Mouse (Mus musculus) Patski (cell line): ENCODE results near the gene Epb41. TPM values are rescaled to one million over a fixed set of nuclear protein-coding genes. Genes with fewer than 3 reads are reported as not detected.

Experiments
- ATAC-seq: fragments of 100-300 bp; one replicate; pipeline ENCODE4 v1.8.0; 2021
- CTCF ChIA-PET: fragments of 350-600 bp; sonication (Branson Sonifier 250); formaldehyde crosslinking; loops from one replicate; lab custom pipeline; 2022; ENCODE audit warnings: inconsistent platforms; lab: Charles Lee
- POLR2A ChIA-PET: fragments of 350-600 bp; sonication (Branson Sonifier 250); formaldehyde crosslinking; loops from one replicate; lab custom pipeline; 2022; ENCODE audit warnings: antibody characterized with exemption, inconsistent platforms; lab: Charles Lee
- DNase-seq: peaks from one replicate; pipeline ENCODE4 v3.0.0-alpha.2; 2011; ENCODE audit warnings: low read depth, low spot score
- H3K27me3 ChIP-seq: fragments of 371-371 bp; one replicate; pipeline ENCODE4 v1.5.1; 2021
- CTCF ChIP-seq: fragments of 100-300 bp; IDR thresholded peaks from one replicate; pipeline ENCODE4 v1.5.1; 2021
- in situ Hi-C: fragments of 300-500 bp; cut with MboI; formaldehyde crosslinking; loops from 3 replicates; pipeline ENCODE4 v1.11.1; 2018; ENCODE audit warnings: low pct_unique_long_range_greater_than_20kb, mixed read lengths
- polyA plus RNA-seq: library from polyadenylated mRNA; unstranded; gene quantifications from one replicate; pipeline ENCODE4 v1.2.3, GENCODE M21; 2021

The Epb41 gene
- polyA plus RNA-seq: 53.5 TPM

- ATAC-seq (peak; percentile 93), DNase-seq (peak; percentile 83)
- H3K27me3 ChIP-seq: no peaks in the 10 kb centered on the region
- ChIA-PET POLR2A (interaction anchor here (0.8 to 1.5 kb wide), 5 partner anchors 12 to 95 kb away, joined by 3 to 5 read pairs (median 3); no protein-coding TSS in a partner anchor), CTCF (interaction anchor here (1.1 to 1.2 kb wide), 2 partner anchors 30 to 81 kb away, joined by 3 read pairs; no protein-coding TSS in a partner anchor)
- in situ Hi-C loops: loop anchor here (5.0 to 25.0 kb wide), 3 partner anchors 38 to 1912 kb away; no protein-coding TSS in a partner anchor
- TF ChIP-seq CTCF: no peak
These were observed at the start of gene Epb41 for GRCm38 (mm10) chr4:132074933-132075769. TSS of gene Epb41 (minus strand) at chr4:132075321.

GRCm38 (mm10) chr4:132123166-132123565, 48.0 kb upstream of the Epb41 start:
- DNase-seq: no peak
- TF ChIP-seq CTCF: no peak
- CTCF ChIA-PET: no interaction called here

GRCm38 (mm10) chr4:132121674-132122073, 46.6 kb upstream of the Epb41 start:
- in situ Hi-C loops: no loop called here
- no peaks in the 10 kb centered on the region for H3K27me3 ChIP-seq
- TF ChIP-seq CTCF: no peak
- ATAC-seq: no peak
- CTCF ChIA-PET: no interaction called here
- no peak for DNase-seq
- POLR2A ChIA-PET: no interaction called here

More at GRCm38 (mm10) chr4:132123166-132123565, 48.0 kb upstream of the Epb41 start:
- in situ Hi-C loops: no loop called here
- ATAC-seq: no peak
- POLR2A ChIA-PET: no interaction called here
- no peaks in the 10 kb centered on the region for H3K27me3 ChIP-seq

- POLR2A ChIA-PET: interaction anchor here (0.6 kb wide), 1 partner anchor 205 kb away, joined by 9 read pairs; no protein-coding TSS in a partner anchor
- DNase-seq (no peak), ATAC-seq (no peak)
- H3K27me3 ChIP-seq: no peaks in the 10 kb centered on the region
- CTCF ChIA-PET: interaction anchor here (0.7 kb wide), 1 partner anchor 21 kb away, joined by 3 read pairs; no protein-coding TSS in a partner anchor
- in situ Hi-C loops: no loop called here
- TF ChIP-seq CTCF: no peak
These were observed 44.4 kb upstream of the Epb41 start for GRCm38 (mm10) chr4:132119566-132119965.

- no peak for TF ChIP-seq CTCF
- H3K27me3 ChIP-seq: no peaks in the 10 kb centered on the region
- peak; percentile 83 for DNase-seq
- in situ Hi-C loops: no loop called here
- ChIA-PET CTCF (no interaction called here), POLR2A (no interaction called here)
- peak; percentile 54 for ATAC-seq
These were observed 41.2 kb upstream of the Epb41 start for GRCm38 (mm10) chr4:132116315-132116714.

- TF ChIP-seq CTCF: no peak
- in situ Hi-C loops: no loop called here
- POLR2A ChIA-PET: no interaction called here
- H3K27me3 ChIP-seq: no peaks in the 10 kb centered on the region
- DNase-seq (no peak), ATAC-seq (no peak)
- CTCF ChIA-PET: no interaction called here
These were observed 38.4 kb upstream of the Epb41 start for GRCm38 (mm10) chr4:132113411-132114095.

- ChIA-PET POLR2A (no interaction called here), CTCF (no interaction called here)
- in situ Hi-C loops: no loop called here
These were observed 36.1 kb upstream of the Epb41 start for GRCm38 (mm10) chr4:132111227-132111626.

GRCm38 (mm10) chr4:132108221-132108620, 33.1 kb upstream of the Epb41 start:
- ChIA-PET POLR2A (no interaction called here), CTCF (interaction anchor here (0.8 kb wide), 1 partner anchor 63 kb away, joined by 3 read pairs; no protein-coding TSS in a partner anchor)
- ATAC-seq (no peak), DNase-seq (no peak)
- no peaks in the 10 kb centered on the region for H3K27me3 ChIP-seq
- TF ChIP-seq CTCF: no peak
- in situ Hi-C loops: no loop called here

More at GRCm38 (mm10) chr4:132111227-132111626, 36.1 kb upstream of the Epb41 start:
- no peaks in the 10 kb centered on the region for H3K27me3 ChIP-seq
- ATAC-seq (no peak), DNase-seq (no peak)
- TF ChIP-seq CTCF: no peak

- no peaks in the 10 kb centered on the region for H3K27me3 ChIP-seq
- in situ Hi-C loops: no loop called here
- TF ChIP-seq CTCF: no peak
- ATAC-seq: no peak
- DNase-seq: no peak
- ChIA-PET POLR2A (no interaction called here), CTCF (no interaction called here)
These were observed 26.0 kb upstream of the Epb41 start for GRCm38 (mm10) chr4:132101152-132101551.

- POLR2A ChIA-PET: no interaction called here
- DNase-seq (no peak), ATAC-seq (no peak)
- CTCF ChIA-PET: no interaction called here
- in situ Hi-C loops: loop anchor here (25.0 kb wide), 1 partner anchor 1888 kb away; no protein-coding TSS in a partner anchor
- no peak for TF ChIP-seq CTCF
- no peaks in the 10 kb centered on the region for H3K27me3 ChIP-seq
These were observed 24.4 kb upstream of the Epb41 start for GRCm38 (mm10) chr4:132099548-132099947.
